Mouse (Mus musculus): ENCODE data around the gene Tec.

Tec gene

GRCm38 (mm10) chr5:72818513-72819180 lies 49.6 kb downstream of the Tec start:
- DNase-seq = no peak

- no peak for DNase-seq
Observed at GRCm38 (mm10) chr5:72817523-72818091, 50.7 kb downstream of the Tec start.

GRCm38 (mm10) chr5:72816960-72817359 lies 51.3 kb downstream of the Tec start:
- DNase-seq = peak in 1 of 2 experiments; percentile 30

GRCm38 (mm10) chr5:72816491-72816890 lies 51.8 kb downstream of the Tec start:
- DNase-seq = no peak

GRCm38 (mm10) chr5:72816046-72816445 lies 52.2 kb downstream of the Tec start:
- DNase-seq = no peak

GRCm38 (mm10) chr5:72815361-72815760 lies 52.9 kb downstream of the Tec start:
- DNase-seq = no peak

GRCm38 (mm10) chr5:72814072-72814471 lies 54.2 kb downstream of the Tec start:
- DNase-seq = no peak

GRCm38 (mm10) chr5:72812908-72813307 lies 55.4 kb downstream of the Tec start:
- no peak for DNase-seq

- no peak for DNase-seq
Observed at GRCm38 (mm10) chr5:72812328-72812727, 56.0 kb downstream of the Tec start.

GRCm38 (mm10) chr5:72811397-72811796 lies 56.9 kb downstream of the Tec start:
- DNase-seq = no peak

- no peak for DNase-seq
Observed at GRCm38 (mm10) chr5:72810990-72811389, 57.3 kb downstream of the Tec start.

GRCm38 (mm10) chr5:72809480-72809879 lies 58.8 kb downstream of the Tec start:
- no peak for DNase-seq

GRCm38 (mm10) chr5:72808456-72809111 lies 59.7 kb downstream of the Tec start:
- peak in 1 of 2 experiments; percentile 38 for DNase-seq

GRCm38 (mm10) chr5:72802851-72803250 lies 65.4 kb downstream of the Tec start:
- DNase-seq = no peak

- no peak for DNase-seq
Observed at GRCm38 (mm10) chr5:72798563-72798962, 69.7 kb downstream of the Tec start.

- DNase-seq = peak; percentile 28 to 40
Observed at GRCm38 (mm10) chr5:72796186-72796613, 72.1 kb downstream of the Tec start.

GRCm38 (mm10) chr5:72793309-72793850 lies 74.9 kb downstream of the Tec start:
- DNase-seq = peak; percentile 18 to 46

- peak; percentile 24 to 74 for DNase-seq
Observed at GRCm38 (mm10) chr5:72791789-72792188, 76.5 kb downstream of the Tec start.

- no peak for DNase-seq
Observed at GRCm38 (mm10) chr5:72791386-72791785, 76.9 kb downstream of the Tec start.

- no peak for DNase-seq
Observed at GRCm38 (mm10) chr5:72785451-72785850, 82.8 kb downstream of the Tec start.

GRCm38 (mm10) chr5:72784719-72785118 lies 83.6 kb downstream of the Tec start:
- DNase-seq = peak in 1 of 2 experiments; percentile 8

GRCm38 (mm10) chr5:72783957-72784356 lies 84.3 kb downstream of the Tec start:
- DNase-seq = no peak

- DNase-seq = no peak
Observed at GRCm38 (mm10) chr5:72783123-72783522, 85.2 kb downstream of the Tec start.

GRCm38 (mm10) chr5:72781776-72782175 lies 86.5 kb downstream of the Tec start:
- DNase-seq = no peak

Measured in kidney, postnatal 25 days (tissue).